Mouse (Mus musculus): ENCODE data around the gene Bicral. TPM values are rescaled to one million over a fixed set of nuclear protein-coding genes. Genes with fewer than 3 reads are reported as not detected.

Gene Bicral
- total and polyA plus RNA-seq, 3 experiments = 7.4 to 15.7 (median 12.3) TPM

GRCm38 (mm10) chr17:46823091-46823490 is 35.2 kb downstream of the Bicral start:
- no peak overlapping the region for H3K27ac ChIP-seq
- TF ChIP-seq CTCF (IDR thresholded peaks at IDR 0.05) (no peak), POLR2A (IDR thresholded peaks at IDR 0.05; ENCODE audit: insufficient read depth, low read depth, low read length) (no peak), EP300 (IDR thresholded peaks at IDR 0.05; ENCODE audit: insufficient read depth, low read depth, low read length) (no peak)
- intact Hi-C loops (cut with DNase I) = no loop called here
- no peaks in the 10 kb centered on the region for H3K27me3 ChIP-seq (ENCODE audit: control insufficient read depth, insufficient read depth, low read length)
- H3K9ac ChIP-seq (ENCODE audit: low read depth, low read length) = no peak overlapping the region
- H3K36me3 ChIP-seq (ENCODE audit: control insufficient read depth, insufficient read depth, low read length) = no peaks in the 10 kb centered on the region; the same call in 1 of the 2 replicates
- no peaks in the 10 kb centered on the region for H3K79me2 ChIP-seq (replicated peaks; ENCODE audit: control insufficient read depth, insufficient read depth, low read length)
- 95% methylated on average over 8 of the region's 8 CpGs for WGBS
- H3K4me3 ChIP-seq = no peak overlapping the region
- DNase-seq = no peak
- H3K4me1 ChIP-seq (ENCODE audit: control insufficient read depth, insufficient read depth, low read length) = no peaks in the 10 kb centered on the region

GRCm38 (mm10) chr17:46820628-46821027 is 37.7 kb downstream of the Bicral start:
- intact Hi-C loops (cut with DNase I) = no loop called here
- WGBS = 96% methylated on average over 7 of the region's 7 CpGs
- Histone ChIP-seq H3K9ac (ENCODE audit: low read depth, low read length) (no peak overlapping the region), H3K36me3 (ENCODE audit: control insufficient read depth, insufficient read depth, low read length) (no peaks in the 10 kb centered on the region), H3K27me3 (ENCODE audit: control insufficient read depth, insufficient read depth, low read length) (no peaks in the 10 kb centered on the region), H3K4me3 (no peak overlapping the region), H3K27ac (no peak overlapping the region), H3K79me2 (replicated peaks; ENCODE audit: control insufficient read depth, insufficient read depth, low read length) (no peaks in the 10 kb centered on the region), H3K4me1 (ENCODE audit: control insufficient read depth, insufficient read depth, low read length) (no peaks in the 10 kb centered on the region)
- DNase-seq = no peak
- TF ChIP-seq CTCF (IDR thresholded peaks at IDR 0.05) (no peak), POLR2A (IDR thresholded peaks at IDR 0.05; ENCODE audit: insufficient read depth, low read depth, low read length) (no peak), EP300 (IDR thresholded peaks at IDR 0.05; ENCODE audit: insufficient read depth, low read depth, low read length) (no peak)

GRCm38 (mm10) chr17:46817734-46818158 is 40.5 kb downstream of the Bicral start:
- TF ChIP-seq POLR2A (IDR thresholded peaks at IDR 0.05; ENCODE audit: insufficient read depth, low read depth, low read length) = no peak
- TF ChIP-seq CTCF (IDR thresholded peaks at IDR 0.05) = no peak
- no peak for TF ChIP-seq EP300 (IDR thresholded peaks at IDR 0.05; ENCODE audit: insufficient read depth, low read depth, low read length)
- H3K4me3 ChIP-seq = no peak overlapping the region
- DNase-seq = no peak
- no peak overlapping the region for H3K27ac ChIP-seq
- H3K79me2 ChIP-seq (replicated peaks; ENCODE audit: control insufficient read depth, insufficient read depth, low read length) = no peaks in the 10 kb centered on the region
- H3K27me3 ChIP-seq (ENCODE audit: control insufficient read depth, insufficient read depth, low read length) = no peaks in the 10 kb centered on the region
- no peaks in the 10 kb centered on the region for H3K4me1 ChIP-seq (ENCODE audit: control insufficient read depth, insufficient read depth, low read length)
- H3K9ac ChIP-seq (ENCODE audit: low read depth, low read length) = no peak overlapping the region
- WGBS = 96% methylated on average over 12 of the region's 12 CpGs
- no peaks in the 10 kb centered on the region for H3K36me3 ChIP-seq (ENCODE audit: control insufficient read depth, insufficient read depth, low read length)
- intact Hi-C loops (cut with DNase I) = no loop called here

GRCm38 (mm10) chr17:46816306-46816705 is 42.0 kb downstream of the Bicral start:
- no peak overlapping the region for H3K9ac ChIP-seq (ENCODE audit: low read depth, low read length)
- no peak overlapping the region for H3K27ac ChIP-seq
- 85% methylated on average over 13 of the region's 13 CpGs for whole genome bisulfite sequencing
- no peaks in the 10 kb centered on the region for H3K27me3 ChIP-seq (ENCODE audit: control insufficient read depth, insufficient read depth, low read length)
- H3K4me1 ChIP-seq (ENCODE audit: control insufficient read depth, insufficient read depth, low read length) = no peaks in the 10 kb centered on the region
- no peaks in the 10 kb centered on the region for H3K36me3 ChIP-seq (ENCODE audit: control insufficient read depth, insufficient read depth, low read length)
- no peaks in the 10 kb centered on the region for H3K79me2 ChIP-seq (replicated peaks; ENCODE audit: control insufficient read depth, insufficient read depth, low read length)
- H3K4me3 ChIP-seq = no peak overlapping the region
- TF ChIP-seq CTCF (IDR thresholded peaks at IDR 0.05) (no peak), EP300 (IDR thresholded peaks at IDR 0.05; ENCODE audit: insufficient read depth, low read depth, low read length) (no peak), POLR2A (IDR thresholded peaks at IDR 0.05; ENCODE audit: insufficient read depth, low read depth, low read length) (no peak)
- intact Hi-C loops (cut with DNase I) = no loop called here
- no peak for DNase-seq

GRCm38 (mm10) chr17:46814497-46814896 is 43.8 kb downstream of the Bicral start:
- peaks cover 7% of the 10 kb centered on the region; the same call in 1 of the 2 replicates for H3K36me3 ChIP-seq (ENCODE audit: control insufficient read depth, insufficient read depth, low read length)
- H3K79me2 ChIP-seq (replicated peaks; ENCODE audit: control insufficient read depth, insufficient read depth, low read length) = no peaks in the 10 kb centered on the region
- intact Hi-C loops (cut with DNase I) = no loop called here
- H3K4me3 ChIP-seq = no peak overlapping the region
- no peak overlapping the region for H3K27ac ChIP-seq
- H3K27me3 ChIP-seq (ENCODE audit: control insufficient read depth, insufficient read depth, low read length) = no peaks in the 10 kb centered on the region
- WGBS = 90% methylated on average over 6 of the region's 6 CpGs
- TF ChIP-seq CTCF (IDR thresholded peaks at IDR 0.05) (no peak), POLR2A (IDR thresholded peaks at IDR 0.05; ENCODE audit: insufficient read depth, low read depth, low read length) (no peak), EP300 (IDR thresholded peaks at IDR 0.05; ENCODE audit: insufficient read depth, low read depth, low read length) (no peak)
- DNase-seq = no peak
- H3K9ac ChIP-seq (ENCODE audit: low read depth, low read length) = no peak overlapping the region
- H3K4me1 ChIP-seq (ENCODE audit: control insufficient read depth, insufficient read depth, low read length) = no peaks in the 10 kb centered on the region

GRCm38 (mm10) chr17:46813637-46814036 is 44.6 kb downstream of the Bicral start:
- intact Hi-C loops (cut with DNase I) = no loop called here
- H3K4me1 ChIP-seq (ENCODE audit: control insufficient read depth, insufficient read depth, low read length) = peaks cover 3% of the 10 kb centered on the region
- H3K9ac ChIP-seq (ENCODE audit: low read depth, low read length) = no peak overlapping the region
- 62% methylated on average over 8 of the region's 8 CpGs for WGBS
- H3K4me3 ChIP-seq = no peak overlapping the region
- DNase-seq = no peak
- peaks cover 13% of the 10 kb centered on the region for H3K36me3 ChIP-seq (ENCODE audit: control insufficient read depth, insufficient read depth, low read length)
- H3K27ac ChIP-seq = no peak overlapping the region
- TF ChIP-seq EP300 (IDR thresholded peaks at IDR 0.05; ENCODE audit: insufficient read depth, low read depth, low read length) (no peak), CTCF (IDR thresholded peaks at IDR 0.05) (no peak), POLR2A (IDR thresholded peaks at IDR 0.05; ENCODE audit: insufficient read depth, low read depth, low read length) (no peak)
- H3K27me3 ChIP-seq (ENCODE audit: control insufficient read depth, insufficient read depth, low read length) = no peaks in the 10 kb centered on the region
- no peaks in the 10 kb centered on the region for H3K79me2 ChIP-seq (replicated peaks; ENCODE audit: control insufficient read depth, insufficient read depth, low read length)
